Mouse (Mus musculus): ENCODE results near the gene Prpf8.

DNA sequence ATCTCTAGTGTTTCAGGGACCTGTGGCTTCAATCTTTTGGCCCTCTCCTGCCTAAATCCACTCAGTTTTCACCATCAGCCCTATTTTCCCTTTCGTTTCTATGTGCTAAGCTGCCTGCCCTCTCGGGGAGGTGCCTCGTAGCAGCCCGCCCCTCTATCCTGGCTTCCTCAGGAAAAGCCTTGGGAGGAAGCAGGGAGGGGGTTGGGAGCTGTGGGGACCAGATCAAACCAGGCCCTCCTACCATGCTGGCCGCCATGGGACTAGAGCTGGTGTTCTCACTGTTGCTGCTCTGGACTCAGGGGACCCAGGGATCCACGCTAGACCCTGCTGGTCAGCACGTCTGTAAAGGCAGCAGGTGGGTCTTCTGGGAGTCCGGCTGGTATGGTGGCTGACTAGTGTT, 26.7 kb downstream of the Prpf8 start, which contains the start of gene Scarf1:
- no peak for TF ChIP-seq CTCF (IDR thresholded peaks at IDR 0.05; ENCODE audit: insufficient read depth, low read depth, low read length)
- no peak for TF ChIP-seq POLR2A (IDR thresholded peaks at IDR 0.05; ENCODE audit: insufficient read depth, low read depth, low read length)

Data from olfactory bulb, adult 2 months (tissue).